Mouse (Mus musculus) liver, embryonic 14.5 days (tissue): ENCODE measurements at regions not wholly inside any gene's neighbourhood (a gene's known extent, or its start where the extent isn't known, plus 50 kb on each side); places are given as distances from the start of the nearest gene placed in this dataset.

Source experiments
- CTCF ChIP-seq: IDR thresholded peaks from 2 replicates; pipeline ENCODE4 v1.5.1; 2016; ENCODE audit warnings: antibody characterized with exemption, low read depth, control low read depth
- EP300 ChIP-seq: IDR thresholded peaks from 2 replicates; pipeline ENCODE4 v1.6.1; 2016; ENCODE audit warnings: antibody characterized with exemption, low read depth

GRCm38 (mm10) chr11:79835873-79836272 is 126.3 kb downstream of the Utp6 start:
- TF ChIP-seq CTCF: no peak
- no peak for TF ChIP-seq EP300
